Mouse (Mus musculus): ENCODE measurements around the gene Mef2d.

DNA sequence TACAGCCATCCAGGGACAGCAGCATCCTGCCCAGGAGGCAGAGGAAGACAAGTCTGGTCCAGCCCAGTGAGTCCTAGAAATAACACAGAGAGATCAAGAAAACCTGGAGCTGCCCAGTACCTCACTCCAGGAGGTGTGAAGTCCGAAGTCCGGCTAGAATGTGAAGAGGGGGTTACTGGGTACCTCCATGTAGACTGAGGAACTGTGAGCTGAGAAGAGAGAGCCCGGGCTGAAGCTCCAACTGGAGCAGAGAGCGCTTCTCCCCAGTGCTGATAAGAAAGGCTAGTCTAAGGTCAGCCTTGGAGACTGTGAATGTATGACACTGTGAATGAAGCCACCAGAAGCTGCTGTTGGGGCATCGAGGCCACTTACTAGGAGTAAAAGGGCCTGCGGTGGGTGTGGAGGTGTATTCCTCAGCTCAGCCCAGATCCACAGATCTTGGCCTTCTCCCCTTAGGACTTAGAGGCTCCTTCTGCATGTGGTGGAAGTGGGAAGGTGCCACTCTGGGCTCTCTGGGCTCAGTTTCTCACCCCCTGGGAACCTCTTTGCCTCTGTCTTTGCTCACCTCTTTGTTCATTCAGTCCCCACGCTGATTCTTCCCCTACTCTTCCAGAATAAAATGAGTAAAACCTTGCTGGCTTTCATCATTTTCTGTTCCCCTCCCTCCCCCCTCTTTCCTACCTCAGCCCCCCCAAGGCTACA, 62.0 kb downstream of the Mef2d start:
- TF ChIP-seq CTCF (IDR thresholded peaks at IDR 0.05; ENCODE audit: low read depth) (no peak), EP300 (IDR thresholded peaks at IDR 0.05; ENCODE audit: low read depth) (no peak)

Measured in liver, embryonic 14.5 days (tissue).